26 mouse cellular contexts compared by ENCODE assay signal in the genomic region with DNA sequence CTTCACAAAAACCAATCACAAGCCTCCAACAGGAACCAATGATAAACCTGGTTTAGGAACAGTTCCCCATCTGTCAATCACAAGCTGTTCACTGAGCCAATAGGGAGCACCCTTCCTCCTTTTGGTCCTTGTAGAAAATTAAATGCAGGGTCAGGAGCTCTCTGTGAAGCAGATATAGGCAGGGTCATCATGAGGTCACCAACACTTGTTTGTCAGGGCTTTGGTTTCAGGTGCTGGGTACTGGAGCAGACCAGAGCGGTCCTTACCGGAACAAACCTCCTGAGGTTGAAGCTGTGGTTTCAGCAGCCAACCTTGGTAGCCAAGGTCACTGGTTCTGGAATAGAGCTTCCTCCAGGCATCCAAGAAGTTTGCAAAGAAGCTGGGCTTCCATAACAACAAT. TPM values are rescaled to one million over a fixed set of nuclear protein-coding genes. Genes with fewer than 3 reads are reported as not detected.
DNase-seq lines count a peak whose midpoint lies in the region; ATAC-seq and TF ChIP-seq lines count a peak whose summit lies in the region.
"Had no signal": no experiment of that assay in that cellular context is flagged by ENCODE, and none has a peak within 500 bp of the region (broad histone marks: within the 10 kb centered on the region; RNA-seq: fewer than 3 reads in every experiment).

No protein-coding gene starts in this region.

- TF ChIP-seq CTCF in forebrain, postnatal 0 days (IDR thresholded peaks at IDR 0.05; ENCODE audit: low read depth): no peak

- peak; percentile 34 for DNase-seq in heart, adult 11 months
- no peak for DNase-seq in heart, postnatal 10 days
- DNase-seq in kidney, adult 9 months: peak; percentile 38
- peak; percentile 16 for DNase-seq in kidney, postnatal 10 days
- no peak for DNase-seq in left cerebral cortex, postnatal 25 days (ENCODE audit: low spot score in 2 of 2)
- DNase-seq in forebrain, postnatal 0 days: no peak
- no peak for DNase-seq in adrenal gland, adult (ENCODE audit: inconsistent age in 2 of 2, low spot score in 1 of 2)
- DNase-seq: adrenal gland, adult 8-10 months; cerebellum, adult 11 months; cerebellum, adult 8-10 months; cerebellum, postnatal 14 days; embryo, embryonic 11 days; gastrocnemius, postnatal 14 days; heart, postnatal 36 days had no signal

- no peak for ATAC-seq in kidney, embryonic 16.5 days (ENCODE audit: low FRiP score, low TSS enrichment)
- no peak for ATAC-seq in forebrain, postnatal 0 days
- ATAC-seq: activated CD4-positive, CD25-positive, alpha-beta regulatory T cell, adult 4 months; forebrain, embryonic 15.5 days had no signal

- no peaks in the 10 kb centered on the region for H3K9me3 ChIP-seq in kidney, embryonic 16.5 days (ENCODE audit: low read length)
- H3K9me3 ChIP-seq in forebrain, postnatal 0 days (ENCODE audit: low read length): no peaks in the 10 kb centered on the region
- H3K9me3 ChIP-seq: embryonic facial prominence, embryonic 12.5 days; forebrain, embryonic 15.5 days; heart, embryonic 12.5 days; hindbrain, embryonic 15.5 days had no signal

- no peak overlapping the region for H3K27ac ChIP-seq in kidney, embryonic 16.5 days (ENCODE audit: low read length)
- H3K27ac ChIP-seq in forebrain, postnatal 0 days (ENCODE audit: low read depth, low read length): no peak overlapping the region
- H3K27ac ChIP-seq: embryonic facial prominence, embryonic 12.5 days; forebrain, embryonic 15.5 days; hindbrain, embryonic 15.5 days had no signal

- no peaks in the 10 kb centered on the region for H3K36me3 ChIP-seq in kidney, embryonic 16.5 days (ENCODE audit: insufficient read depth, low read length)
- no peaks in the 10 kb centered on the region for H3K36me3 ChIP-seq in forebrain, postnatal 0 days (ENCODE audit: insufficient read depth)
- H3K36me3 ChIP-seq: embryonic facial prominence, embryonic 12.5 days; forebrain, embryonic 15.5 days; heart, embryonic 12.5 days; hindbrain, embryonic 15.5 days had no signal

- intact Hi-C loops in heart, postnatal 10 days (cut with DNase I): no loop called here
- intact Hi-C loops in left cerebral cortex, postnatal 25 days (cut with DNase I): no loop called here

- no peaks in the 10 kb centered on the region for H3K27me3 ChIP-seq in kidney, embryonic 16.5 days (ENCODE audit: insufficient read depth, low read length)
- no peaks in the 10 kb centered on the region for H3K27me3 ChIP-seq in forebrain, postnatal 0 days (ENCODE audit: insufficient read depth, low read length)
- H3K27me3 ChIP-seq: embryonic facial prominence, embryonic 12.5 days; forebrain, embryonic 15.5 days; heart, embryonic 12.5 days; hindbrain, embryonic 15.5 days had no signal

- H3K4me2 ChIP-seq in kidney, embryonic 16.5 days (replicated peaks; ENCODE audit: low read depth, low read length): no peak overlapping the region
- no peak overlapping the region for H3K4me2 ChIP-seq in forebrain, postnatal 0 days (ENCODE audit: low read depth)
- H3K4me2 ChIP-seq: embryonic facial prominence, embryonic 12.5 days; forebrain, embryonic 15.5 days; heart, embryonic 12.5 days; hindbrain, embryonic 15.5 days had no signal

- H3K4me1 ChIP-seq in kidney, embryonic 16.5 days (ENCODE audit: insufficient read depth, low read length): no peaks in the 10 kb centered on the region
- H3K4me1 ChIP-seq in forebrain, postnatal 0 days (ENCODE audit: insufficient read depth): no peaks in the 10 kb centered on the region
- H3K4me1 ChIP-seq: embryonic facial prominence, embryonic 12.5 days; heart, embryonic 12.5 days had no signal

- 79% methylated on average over 2 of the region's 2 CpGs for WGBS in kidney, embryonic 16.5 days
- WGBS in forebrain, postnatal 0 days: 93% methylated on average over 2 of the region's 2 CpGs

- H3K9ac ChIP-seq in kidney, embryonic 16.5 days (replicated peaks; ENCODE audit: low read length): no peak overlapping the region
- no peak overlapping the region for H3K9ac ChIP-seq in forebrain, postnatal 0 days
- H3K9ac ChIP-seq: embryonic facial prominence, embryonic 12.5 days; forebrain, embryonic 15.5 days; heart, embryonic 12.5 days; hindbrain, embryonic 15.5 days had no signal

- no peak overlapping the region for H3K4me3 ChIP-seq in kidney, embryonic 16.5 days (ENCODE audit: low read length)
- H3K4me3 ChIP-seq in forebrain, postnatal 0 days (ENCODE audit: low read depth, low read length): no peak overlapping the region
- H3K4me3 ChIP-seq: embryonic facial prominence, embryonic 12.5 days; forebrain, embryonic 15.5 days; heart, embryonic 12.5 days; hindbrain, embryonic 15.5 days had no signal

RNA-seq across cellular contexts. Expression of a gene that starts 0.8 kb away (rescaled TPM):
- total RNA-seq in heart, postnatal 10 days (2021): not detected
- polyA plus RNA-seq in kidney, embryonic 16.5 days (2015; fragmentation: Nextera tagmentation; extraction: Ambion mirVana): not detected in 2 replicates
- not detected for total RNA-seq in left cerebral cortex, postnatal 25 days (2021)
- total RNA-seq in forebrain, postnatal 0 days (2014; rRNA removed): not detected in 2 replicates
- polyA plus RNA-seq in forebrain, postnatal 0 days (2015; fragmentation: Nextera tagmentation; extraction: Ambion mirVana): 0.48 and 0.64 TPM in 2 replicates
- total RNA-seq: adrenal gland, adult 8-10 months; common myeloid progenitor, adult 5-6 weeks; ES-E14; gastrocnemius, postnatal 14 days; heart, adult 8-10 months; heart, postnatal 36 days had no signal
- polyA plus RNA-seq: activated CD4-positive, CD25-positive, alpha-beta regulatory T cell, adult 4 months; C2C12; embryonic facial prominence, embryonic 12.5 days; forebrain, embryonic 11.5 days; gonadal fat pad, adult 2 months; heart, embryonic 12.5 days had no signal

RNA-seq across cellular contexts. Expression of a gene that starts 12.4 kb away (rescaled TPM):
- total RNA-seq in heart, postnatal 10 days (2021): 10 to 100 TPM; 30.9 to 34.0 TPM
- 8.0 and 9.2 TPM in 2 replicates for polyA plus RNA-seq in kidney, embryonic 16.5 days (2015; fragmentation: Nextera tagmentation; extraction: Ambion mirVana)
- 10 to 100 TPM; 23.1 to 23.6 TPM for total RNA-seq in left cerebral cortex, postnatal 25 days (2021)
- total RNA-seq in forebrain, postnatal 0 days (2014; rRNA removed): 5.5 and 7.5 TPM in 2 replicates
- polyA plus RNA-seq in forebrain, postnatal 0 days (2015; fragmentation: Nextera tagmentation; extraction: Ambion mirVana): 5.2 and 10.2 TPM in 2 replicates

Comparison
In these comparisons a context has a peak if more than half of its experiments do, and no peak if none do; other contexts are left out.
1. DNase-seq: peak in heart, adult 11 months (single experiment), kidney, adult 9 months (single experiment) and kidney, postnatal 10 days (single experiment); none in heart, postnatal 10 days (0 of 2), left cerebral cortex, postnatal 25 days (0 of 2), forebrain, postnatal 0 days (single experiment) and adrenal gland, adult (0 of 2).